In the genomic region with DNA sequence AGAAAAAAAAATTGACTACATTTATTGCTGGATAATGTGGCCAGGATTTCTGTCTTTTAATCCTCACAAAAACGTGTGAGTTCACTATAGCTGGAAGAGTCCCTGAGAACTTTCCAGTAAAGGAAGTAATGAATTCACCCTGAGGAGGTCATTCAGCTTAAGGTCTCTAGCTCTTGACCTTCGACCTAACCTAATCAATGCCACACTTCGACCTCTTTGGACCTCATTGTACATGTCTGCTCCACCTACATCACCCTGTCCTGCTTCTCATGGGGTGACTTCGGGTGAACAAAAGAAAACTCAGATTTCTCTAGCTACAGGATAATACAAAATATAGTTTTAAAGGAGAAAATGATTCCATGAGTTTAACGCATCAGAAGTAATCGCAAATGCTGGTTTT, we compare ENCODE assay signal across 27 mouse cellular contexts.
"Had no signal": no experiment of that assay in that cellular context is flagged by ENCODE, and none has a peak within 500 bp of the region (broad histone marks: within the 10 kb centered on the region; RNA-seq: fewer than 3 reads in every experiment).

No protein-coding gene starts in this region.

- H3K4me2 ChIP-seq: heart, embryonic 11.5 days; heart, embryonic 13.5 days; heart, embryonic 15.5 days; hindbrain, embryonic 13.5 days; hindbrain, embryonic 15.5 days; kidney, embryonic 15.5 days; limb, embryonic 13.5 days; limb, embryonic 15.5 days; liver, embryonic 11.5 days; liver, embryonic 13.5 days; liver, embryonic 15.5 days had no signal

- H3K9me3 ChIP-seq: heart, embryonic 13.5 days; heart, embryonic 15.5 days; hindbrain, embryonic 13.5 days; hindbrain, embryonic 15.5 days; kidney, embryonic 15.5 days; limb, embryonic 13.5 days; limb, embryonic 15.5 days; liver, embryonic 13.5 days; liver, embryonic 15.5 days had no signal

- DNase-seq: gastrocnemius, postnatal 14 days; gastrocnemius, postnatal 36 days; heart, adult 18-20 months; heart, postnatal 14 days; heart, postnatal 36 days; kidney, adult 11 months; kidney, adult 2 months; kidney, adult 9 months; kidney, postnatal 14 days; kidney, postnatal 36 days; layer of hippocampus, adult 9-11 months; layer of hippocampus, postnatal 36 days; left cerebral cortex, postnatal 4 days; liver, embryonic 13.5 days; lung, adult 18-20 months had no signal

- H3K27me3 ChIP-seq: heart, embryonic 13.5 days; heart, embryonic 15.5 days; hindbrain, embryonic 13.5 days; hindbrain, embryonic 15.5 days; kidney, embryonic 15.5 days; limb, embryonic 13.5 days; limb, embryonic 15.5 days; liver, embryonic 13.5 days; liver, embryonic 15.5 days had no signal

- H3K9ac ChIP-seq: heart, embryonic 13.5 days; heart, embryonic 15.5 days; hindbrain, embryonic 13.5 days; hindbrain, embryonic 15.5 days; kidney, embryonic 15.5 days; limb, embryonic 13.5 days; limb, embryonic 15.5 days; liver, embryonic 13.5 days; liver, embryonic 15.5 days had no signal

- H3K4me3 ChIP-seq: heart, embryonic 13.5 days; heart, embryonic 15.5 days; hindbrain, embryonic 13.5 days; hindbrain, embryonic 15.5 days; kidney, embryonic 15.5 days; limb, embryonic 13.5 days; limb, embryonic 15.5 days; liver, embryonic 13.5 days; liver, embryonic 15.5 days had no signal

- H3K36me3 ChIP-seq: heart, embryonic 13.5 days; heart, embryonic 15.5 days; hindbrain, embryonic 13.5 days; hindbrain, embryonic 15.5 days; kidney, embryonic 15.5 days; limb, embryonic 13.5 days; limb, embryonic 15.5 days; liver, embryonic 13.5 days; liver, embryonic 15.5 days had no signal

- H3K4me1 ChIP-seq: heart, embryonic 13.5 days; heart, embryonic 15.5 days; hindbrain, embryonic 13.5 days; hindbrain, embryonic 15.5 days; kidney, embryonic 15.5 days; limb, embryonic 15.5 days; liver, embryonic 15.5 days had no signal

- ATAC-seq: hindbrain, postnatal 0 days had no signal

- H3K27ac ChIP-seq: heart, embryonic 13.5 days; heart, embryonic 15.5 days; hindbrain, embryonic 13.5 days; hindbrain, embryonic 15.5 days; hindbrain, postnatal 0 days; kidney, embryonic 15.5 days; kidney, postnatal 0 days; limb, embryonic 13.5 days; limb, embryonic 15.5 days; liver, embryonic 13.5 days; liver, embryonic 15.5 days had no signal
